8 mouse cellular contexts compared by ENCODE assay signal in the genomic region with DNA sequence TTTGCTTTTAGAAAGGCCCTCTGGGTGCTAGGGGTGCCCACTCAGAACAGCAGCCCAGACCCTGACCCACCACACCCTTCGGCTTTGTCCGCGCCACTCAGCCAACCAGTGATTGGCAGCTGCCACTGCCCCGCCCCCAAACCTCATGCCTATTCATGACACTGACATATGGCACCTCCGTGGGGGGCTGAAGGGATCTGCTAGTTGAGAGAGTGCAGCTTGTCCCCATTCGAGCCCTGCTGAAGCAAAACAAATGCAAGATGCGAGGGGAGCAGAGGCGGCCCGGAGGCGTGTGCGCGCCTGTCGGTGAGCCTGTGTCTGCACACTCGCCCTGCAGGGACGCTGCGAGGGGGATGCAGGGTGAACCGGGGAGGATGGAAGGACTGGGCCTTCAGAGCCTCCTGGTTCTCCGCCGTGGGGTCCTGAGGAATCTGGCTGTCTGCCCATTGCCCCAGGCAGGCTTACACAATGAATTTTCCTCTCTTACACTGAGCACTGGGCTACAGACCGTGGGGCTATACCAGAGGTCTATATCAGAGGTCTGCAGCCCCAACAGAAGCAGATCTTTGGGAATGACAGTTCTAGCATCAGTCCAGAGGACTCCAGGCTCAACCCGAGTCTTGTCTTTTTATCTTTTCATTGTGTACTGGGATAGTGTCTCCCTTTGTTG. TPM values are rescaled to one million over a fixed set of nuclear protein-coding genes. Genes with fewer than 3 reads are reported as not detected.
A peak's percentile ranks its signal among the peaks of the same experiment; 100 is the strongest.
DNase-seq lines count a peak whose midpoint lies in the region; ATAC-seq and TF ChIP-seq lines count a peak whose summit lies in the region.

No protein-coding gene starts in this region.

- no peak for DNase-seq in testis, postnatal 10 days (ENCODE audit: low spot score)
- peak; percentile 82 to 87 for DNase-seq in layer of hippocampus, adult 2 months (ENCODE audit: low spot score in 2 of 2)
- peak; percentile 96 for DNase-seq in midbrain, embryonic 11.5 days (ENCODE audit: low spot score, missing footprints)
- DNase-seq in spleen, postnatal 4 days (ENCODE audit: low spot score in 2 of 2), result no peak
- DNase-seq in gastrocnemius, adult 18-20 months (ENCODE audit: low spot score), result no peak
- DNase-seq in urinary bladder, postnatal 4 days (ENCODE audit: low spot score in 2 of 2), result no peak

- peak; percentile 29; the same call in 1 of the 2 replicates for TF ChIP-seq CTCF in testis, adult 2 months (IDR thresholded peaks at IDR 0.05; ENCODE audit: control insufficient read depth, insufficient read depth, insufficient replicate concordance, low read depth, low read length)
- peak; percentile 74 for TF ChIP-seq CTCF in layer of hippocampus, adult 2 months (conservative IDR thresholded peaks at IDR 0.05)

- H3K27ac ChIP-seq in testis, adult 2 months (ENCODE audit: control insufficient read depth, insufficient read depth, low read depth, low read length), result no peak overlapping the region
- no peak overlapping the region for H3K27ac ChIP-seq in embryonic facial prominence, embryonic 15.5 days (replicated peaks)
- H3K27ac ChIP-seq in layer of hippocampus, adult 2 months, result peak overlapping the region; percentile 96
- peak overlapping the region; percentile 73 for H3K27ac ChIP-seq in midbrain, embryonic 11.5 days (ENCODE audit: low read depth, low read length)

- no peaks in the 10 kb centered on the region for H3K36me3 ChIP-seq in testis, adult 2 months (ENCODE audit: control insufficient read depth, insufficient read depth, low read length)
- no peaks in the 10 kb centered on the region for H3K36me3 ChIP-seq in embryonic facial prominence, embryonic 15.5 days
- no peaks in the 10 kb centered on the region for H3K36me3 ChIP-seq in midbrain, embryonic 11.5 days (ENCODE audit: control insufficient read depth, insufficient read depth, low read length)

- no peak for TF ChIP-seq POLR2A in testis, adult 2 months (IDR thresholded peaks at IDR 0.05; ENCODE audit: control insufficient read depth, low read depth, low read length)

- H3K4me3 ChIP-seq in testis, adult 2 months (ENCODE audit: control insufficient read depth, low read depth, low read length), result peak overlapping the region; percentile 25
- H3K4me3 ChIP-seq in embryonic facial prominence, embryonic 15.5 days (replicated peaks), result peak overlapping the region; percentile 15
- peak overlapping the region; percentile 15; the same call in 1 of the 2 replicates for H3K4me3 ChIP-seq in layer of hippocampus, adult 2 months
- peak overlapping the region; percentile 11; the same call in 1 of the 2 replicates for H3K4me3 ChIP-seq in midbrain, embryonic 11.5 days (ENCODE audit: low read depth, low read length)

- H3K9ac ChIP-seq in embryonic facial prominence, embryonic 15.5 days, result no peak overlapping the region
- H3K9ac ChIP-seq in midbrain, embryonic 11.5 days (ENCODE audit: low read length), result peak overlapping the region; percentile 54

- H3K4me1 ChIP-seq in testis, adult 2 months (ENCODE audit: control insufficient read depth, insufficient read depth, low read length), result peaks cover 4% of the 10 kb centered on the region; the same call in 1 of the 2 replicates
- H3K4me1 ChIP-seq in embryonic facial prominence, embryonic 15.5 days, result peaks cover 31% of the 10 kb centered on the region
- peaks cover 26% of the 10 kb centered on the region for H3K4me1 ChIP-seq in midbrain, embryonic 11.5 days (ENCODE audit: control insufficient read depth, insufficient read depth, low read length)

- ATAC-seq in embryonic facial prominence, embryonic 15.5 days (ENCODE audit: insufficient number of reproducible peaks, low FRiP score, low TSS enrichment, low read depth), result peak; percentile 44; the same call in 1 of the 2 replicates
- peak; percentile 91 for ATAC-seq in midbrain, embryonic 11.5 days (ENCODE audit: low FRiP score)

- H3K4me2 ChIP-seq in embryonic facial prominence, embryonic 15.5 days (replicated peaks), result peak overlapping the region; percentile 43
- peak overlapping the region; percentile 37 for H3K4me2 ChIP-seq in midbrain, embryonic 11.5 days

- no peaks in the 10 kb centered on the region for H3K9me3 ChIP-seq in embryonic facial prominence, embryonic 15.5 days (replicated peaks)
- H3K9me3 ChIP-seq in midbrain, embryonic 11.5 days (ENCODE audit: control insufficient read depth, low read length), result no peaks in the 10 kb centered on the region

- no peaks in the 10 kb centered on the region for H3K27me3 ChIP-seq in testis, adult 2 months (ENCODE audit: control insufficient read depth, insufficient read depth, low read length)
- H3K27me3 ChIP-seq in embryonic facial prominence, embryonic 15.5 days, result no peaks in the 10 kb centered on the region
- H3K27me3 ChIP-seq in midbrain, embryonic 11.5 days (ENCODE audit: control insufficient read depth, insufficient read depth, low read length), result no peaks in the 10 kb centered on the region; the same call in 1 of the 2 replicates

- 3% methylated on average over 21 of the region's 21 CpGs for WGBS in embryonic facial prominence, embryonic 15.5 days
- WGBS in midbrain, embryonic 11.5 days, result 3% methylated on average over 21 of the region's 21 CpGs

RNA-seq across cellular contexts. Expression of a gene that starts 24.0 kb away (rescaled TPM):
- 11.4 and 12.8 TPM in 2 replicates for polyA plus RNA-seq in testis, adult 2 months (2012; rRNA removed)
- 13.1 and 18.6 TPM in 2 replicates for polyA plus RNA-seq in embryonic facial prominence, embryonic 15.5 days (2015; fragmentation: Nextera tagmentation; extraction: Ambion mirVana)
- 10 to 100 TPM; 35.8 to 35.9 TPM for total RNA-seq in layer of hippocampus, adult 2 months (2021)
- 13.2 and 14.0 TPM in 2 replicates for polyA plus RNA-seq in midbrain, embryonic 11.5 days (2014; fragmentation: Nextera tagmentation; extraction: Ambion mirVana)
- 1 to 10 TPM; 4.4 to 5.7 TPM for total RNA-seq in gastrocnemius, adult 18-20 months (2021)

RNA-seq across cellular contexts. Expression of a gene that starts 32.5 kb away (rescaled TPM):
- 0.22 and 0.29 TPM in 2 replicates for polyA plus RNA-seq in testis, adult 2 months (2012; rRNA removed)
- 1.2 and 1.3 TPM in 2 replicates for polyA plus RNA-seq in embryonic facial prominence, embryonic 15.5 days (2015; fragmentation: Nextera tagmentation; extraction: Ambion mirVana)
- 100 to 1,000 TPM; 475 to 499 TPM for total RNA-seq in layer of hippocampus, adult 2 months (2021)
- 2.5 and 3.0 TPM in 2 replicates for polyA plus RNA-seq in midbrain, embryonic 11.5 days (2014; fragmentation: Nextera tagmentation; extraction: Ambion mirVana)
- under 1 TPM; 0.05 TPM for total RNA-seq in gastrocnemius, adult 18-20 months (2021)

Comparison
In these comparisons a context has a peak if more than half of its experiments do, and no peak if none do; other contexts are left out.
1. H3K27ac ChIP-seq: peak in layer of hippocampus, adult 2 months (single experiment) and midbrain, embryonic 11.5 days (single experiment); none in testis, adult 2 months (single experiment) and embryonic facial prominence, embryonic 15.5 days (single experiment).
2. DNase-seq: peak in layer of hippocampus, adult 2 months (2 of 2) and midbrain, embryonic 11.5 days (single experiment); none in testis, postnatal 10 days (single experiment), spleen, postnatal 4 days (0 of 2), gastrocnemius, adult 18-20 months (single experiment) and urinary bladder, postnatal 4 days (0 of 2).
3. Peak in every context shown above with its lines, with median percentiles within 50 percentile points of each other: H3K4me3 ChIP-seq.